Mouse (Mus musculus): ENCODE measurements around the gene Tnfrsf8. TPM values are rescaled to one million over a fixed set of nuclear protein-coding genes. Genes with fewer than 3 reads are reported as not detected.
A peak's percentile ranks its signal among the peaks of the same experiment; 100 is the strongest.
"Not testable (repeated sequence)": the region's sequence is repeated elsewhere in the genome, so short reads cannot be mapped to it uniquely, and the experiment has no call there.

Tnfrsf8 gene
- under 1 TPM in 1 of 2 experiments, not detected in 1; 0.11 TPM for total RNA-seq (2021)

DNA sequence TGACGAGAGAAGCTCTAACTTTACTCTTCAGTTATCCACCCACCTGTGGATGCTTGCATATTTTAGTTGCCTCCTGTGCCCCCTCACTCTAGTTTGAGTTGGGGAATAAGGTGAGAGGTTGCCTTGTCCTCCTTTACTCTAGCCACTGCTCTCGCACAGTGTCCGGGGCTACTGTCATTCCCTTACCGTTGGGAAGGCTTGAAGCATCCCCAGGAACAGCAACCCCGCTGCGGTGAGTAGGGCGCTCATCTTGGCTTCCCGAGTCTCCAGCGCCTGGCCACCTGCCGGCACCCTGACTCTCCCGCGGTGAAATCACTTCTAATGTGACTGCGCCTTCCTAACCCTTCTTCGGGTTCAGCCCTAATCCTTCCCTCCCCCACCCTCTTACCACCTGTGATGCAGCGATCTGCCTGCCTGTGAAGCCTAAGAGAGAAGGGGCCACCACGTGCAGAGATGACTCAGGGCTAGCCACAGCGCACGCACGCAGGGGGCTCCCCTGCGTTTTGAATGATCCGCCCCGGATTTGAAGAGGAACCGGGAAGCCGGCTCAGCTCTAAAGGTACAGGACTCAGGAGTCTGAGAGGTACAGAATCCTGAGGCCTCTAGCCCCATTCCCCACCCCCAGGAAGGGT is at the start of gene Tnfrsf8:
Tnfrsf8 (minus strand) TSS at position 329 of the 632 bp plus-strand sequence.
- intact Hi-C loops (cut with DNase I): no loop called here
- DNase-seq: no peak

DNA sequence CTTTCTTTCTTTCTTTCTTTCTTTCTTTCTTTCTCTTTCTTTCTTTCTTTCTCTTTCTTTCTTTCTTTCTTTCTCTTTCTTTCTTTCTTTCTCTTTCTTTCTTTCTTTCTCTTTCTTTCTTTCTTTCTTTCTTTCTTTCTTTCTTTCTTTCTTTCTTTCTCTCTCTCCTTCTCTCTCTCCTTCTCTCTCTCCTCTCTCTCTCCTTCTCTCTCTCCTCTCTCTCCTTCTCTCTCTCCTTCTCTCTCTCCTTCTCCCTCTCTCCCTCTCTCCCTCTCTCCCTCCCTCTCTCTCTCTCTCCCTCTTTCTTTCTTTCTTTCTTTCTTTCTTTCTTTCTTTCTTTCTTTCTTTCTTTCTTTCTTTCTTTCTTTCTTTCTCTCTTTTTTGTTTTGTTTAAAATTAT is 46.7 kb upstream of the Tnfrsf8 start:
- intact Hi-C loops (cut with DNase I); DNase-seq: not testable (repeated sequence)

DNA sequence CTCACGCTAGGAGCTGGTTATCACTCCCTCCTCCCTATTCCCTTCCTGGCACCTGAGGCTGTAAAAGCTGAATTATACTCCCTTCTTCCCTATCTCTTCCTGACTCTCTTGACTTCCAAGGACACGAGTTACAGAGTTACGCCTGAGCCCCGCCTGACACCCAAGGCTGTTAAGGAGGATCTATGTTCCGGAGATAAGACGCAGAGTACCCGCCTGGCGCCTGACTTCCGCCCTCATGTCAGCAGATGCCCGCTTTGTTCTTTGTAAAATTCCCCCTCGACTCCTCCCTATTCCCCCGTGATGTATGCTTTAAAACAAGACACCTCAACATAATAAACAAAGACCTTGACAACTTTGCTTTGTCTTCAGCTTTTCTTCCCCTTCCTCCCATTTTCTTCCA is 46.1 kb upstream of the Tnfrsf8 start:
- intact Hi-C loops (cut with DNase I): no loop called here
- no peak for DNase-seq

DNA sequence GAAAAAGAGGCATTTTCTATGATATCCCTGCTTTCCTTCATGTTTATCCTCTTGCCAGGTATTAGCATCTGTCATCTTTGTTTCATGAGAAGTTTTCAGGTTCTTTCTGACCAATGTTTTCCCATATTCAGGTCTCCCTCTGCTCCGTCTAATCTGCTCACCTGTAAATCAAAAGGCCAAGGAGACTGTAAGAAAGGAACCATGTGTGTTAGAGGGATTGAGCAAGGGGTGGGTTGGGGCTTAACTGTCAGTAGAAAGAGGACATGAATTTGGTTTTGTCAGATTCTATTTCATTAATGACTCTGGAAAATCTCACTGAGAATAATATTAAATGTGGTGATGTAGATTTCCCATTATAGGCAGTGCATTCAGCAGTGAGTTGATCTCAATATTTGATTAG is 45.6 kb upstream of the Tnfrsf8 start:
- no peak for DNase-seq
- intact Hi-C loops (cut with DNase I): no loop called here

DNA sequence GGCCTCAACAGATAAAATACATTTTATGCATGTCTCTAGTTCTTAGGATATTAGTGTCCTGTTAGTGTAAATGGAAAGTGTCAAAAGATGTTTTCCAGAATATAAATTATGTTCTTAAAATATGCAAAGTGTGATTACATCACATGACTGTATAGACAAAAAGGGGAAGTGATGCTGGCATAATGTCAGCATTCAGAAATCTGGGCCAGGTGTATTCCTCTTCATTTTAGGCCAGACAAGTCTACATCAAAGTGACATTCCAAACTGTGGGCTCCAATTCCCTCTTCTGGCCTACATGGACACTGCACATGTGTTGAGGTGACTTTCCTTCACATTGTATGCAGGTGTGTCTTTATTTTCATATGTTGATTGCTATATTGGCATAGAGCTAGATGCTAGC is 41.3 kb upstream of the Tnfrsf8 start:
- no peak for DNase-seq
- intact Hi-C loops (cut with DNase I): no loop called here

DNA sequence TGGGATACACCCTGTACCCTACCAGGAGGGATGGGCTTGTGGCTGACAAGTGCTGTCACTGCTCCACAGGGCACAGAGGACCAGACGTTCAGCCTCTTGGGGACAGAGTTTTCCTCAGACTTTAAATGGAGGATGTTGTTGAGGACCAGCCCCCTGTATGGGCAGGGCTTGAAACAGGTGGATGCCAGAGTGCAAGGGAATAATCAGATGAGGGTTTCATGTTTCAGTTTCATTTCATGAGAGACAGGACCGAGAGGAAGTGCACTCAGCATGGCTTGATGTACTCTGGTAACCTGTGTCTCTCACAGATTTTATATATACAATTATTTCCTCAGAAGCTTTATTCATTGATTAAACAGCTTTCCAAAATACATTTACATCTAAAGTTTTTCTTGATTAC is 38.9 kb upstream of the Tnfrsf8 start:
- intact Hi-C loops (cut with DNase I): no loop called here
- no peak for DNase-seq

DNA sequence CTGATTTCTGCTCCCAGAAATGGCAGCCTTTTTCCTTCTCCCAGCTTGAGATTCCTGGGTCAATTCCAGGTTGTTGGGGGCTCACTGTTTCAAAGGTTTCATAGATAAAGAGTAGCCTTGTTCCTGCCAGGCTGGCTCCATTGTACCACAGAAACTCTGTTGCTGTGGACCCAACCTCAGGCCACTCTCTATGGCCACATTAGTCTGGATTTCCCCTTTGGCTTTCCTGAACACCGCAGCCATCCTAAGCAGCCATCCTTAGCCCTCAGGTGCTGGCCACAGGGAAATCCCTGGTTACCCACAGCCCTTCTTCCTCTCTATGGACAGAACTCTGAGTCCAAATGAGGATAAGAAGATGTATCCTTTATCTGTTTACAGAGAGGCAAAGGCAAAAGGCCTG is 30.0 kb upstream of the Tnfrsf8 start:
- intact Hi-C loops (cut with DNase I): no loop called here
- no peak for DNase-seq

DNA sequence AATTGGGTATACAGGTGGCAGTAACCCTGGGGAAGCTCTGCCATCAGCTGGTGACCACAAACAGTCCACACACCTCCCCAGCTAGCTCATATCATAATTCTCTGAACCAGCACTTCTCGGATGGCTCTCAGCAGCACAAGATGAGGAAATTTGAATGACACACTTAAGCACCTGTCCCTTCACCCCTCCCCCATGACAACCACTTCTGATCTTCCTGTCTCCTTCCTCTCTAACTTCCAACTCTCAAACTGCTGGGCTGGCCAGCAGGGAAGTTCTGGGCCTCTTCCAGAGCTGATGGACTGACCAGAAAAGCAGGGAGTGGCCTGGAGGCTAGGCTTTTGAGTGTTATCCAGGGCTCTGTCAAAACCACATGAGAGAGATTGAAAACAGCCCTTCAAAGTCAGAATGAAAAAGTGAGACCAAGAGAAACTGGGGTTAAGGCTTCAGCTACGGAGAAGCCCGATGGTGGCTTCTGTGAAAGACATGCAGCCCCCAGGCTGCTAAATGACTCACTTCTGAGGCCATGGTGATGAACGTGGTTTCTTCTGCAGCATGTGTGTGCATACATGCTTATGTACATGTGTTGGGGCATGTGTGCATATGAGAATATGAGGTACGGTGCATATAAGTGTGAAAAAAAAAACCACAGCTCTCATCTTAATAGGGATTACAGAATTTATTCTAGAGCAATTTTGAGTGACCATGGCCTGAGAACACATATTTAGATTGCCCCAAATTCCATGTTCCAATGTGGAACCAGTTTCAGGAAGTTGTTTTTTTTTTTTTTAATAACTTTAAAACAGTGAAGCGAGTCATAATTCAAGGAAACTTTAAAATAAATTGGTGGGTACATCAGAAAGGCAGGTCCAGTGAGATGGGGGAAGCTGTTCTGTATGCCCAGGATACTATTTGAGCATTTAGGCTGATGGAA is 27.2 kb upstream of the Tnfrsf8 start:
- intact Hi-C loops (cut with DNase I): no loop called here
- DNase-seq: no peak

DNA sequence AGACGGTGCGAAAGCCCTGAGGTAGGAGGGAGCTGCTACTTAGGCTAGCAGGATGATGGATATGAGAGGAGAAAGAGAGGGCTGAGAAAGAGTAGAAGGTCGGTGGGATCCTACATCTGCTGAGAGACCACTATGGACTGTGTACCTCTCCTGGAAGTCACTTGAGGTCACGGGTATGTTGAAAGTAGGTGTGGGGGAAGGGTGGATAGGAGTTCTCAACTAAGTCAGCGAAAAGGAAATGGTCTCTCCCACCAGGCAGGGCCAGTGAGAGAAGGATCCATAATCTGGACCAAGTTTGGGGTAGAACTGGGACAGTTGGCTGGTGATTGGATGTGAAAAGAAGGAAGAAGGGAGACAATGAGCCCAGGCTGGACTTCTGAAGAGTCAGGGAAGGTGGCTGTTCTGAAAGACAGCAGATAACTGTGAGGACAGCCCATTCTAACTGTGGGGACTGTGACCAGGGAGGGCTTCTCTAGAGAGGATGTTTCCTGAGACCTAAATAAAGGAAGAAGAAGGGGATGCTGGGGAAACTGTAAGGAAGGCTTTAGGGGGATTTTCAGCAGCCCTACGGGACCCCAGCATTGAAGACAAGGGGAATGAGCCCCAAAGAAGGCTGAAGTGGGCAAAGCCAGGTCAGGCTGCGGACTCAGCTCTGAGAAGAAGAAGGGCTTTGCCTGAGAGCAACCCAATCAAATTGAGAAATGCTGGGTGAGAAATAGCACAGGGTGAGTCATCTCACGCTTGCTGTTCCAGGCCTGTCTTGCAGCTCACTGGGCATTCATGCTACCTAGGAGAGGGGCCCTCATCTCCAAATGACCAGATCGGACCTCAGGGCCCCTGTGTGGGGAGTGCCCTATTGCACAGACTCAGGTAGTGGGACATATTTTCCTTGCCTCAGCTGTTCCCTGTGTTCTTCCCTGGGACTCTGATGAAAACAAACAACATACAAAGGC is 23.2 kb upstream of the Tnfrsf8 start:
- intact Hi-C loops (cut with DNase I): no loop called here
- no peak for DNase-seq

DNA sequence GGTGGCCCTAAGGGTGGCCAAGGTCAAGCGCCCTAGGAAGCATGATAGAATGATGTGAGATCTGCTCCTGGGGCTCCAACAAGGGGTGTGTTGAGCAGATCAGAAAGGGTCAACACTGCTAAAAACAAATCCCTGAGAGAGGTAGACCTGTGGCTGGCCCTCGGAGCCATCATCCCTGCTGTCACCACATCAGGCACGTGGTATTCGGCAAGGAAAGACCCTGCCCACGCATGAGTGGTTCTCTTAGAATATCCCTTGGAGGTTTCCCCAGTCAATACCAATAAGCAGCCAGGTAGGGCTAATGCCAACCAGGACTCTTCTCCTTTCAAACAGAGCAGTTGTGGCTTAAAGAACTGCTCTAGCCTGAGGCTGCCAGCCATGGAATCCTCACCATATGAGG is 21.6 kb upstream of the Tnfrsf8 start:
- intact Hi-C loops (cut with DNase I): no loop called here
- no peak for DNase-seq

DNA sequence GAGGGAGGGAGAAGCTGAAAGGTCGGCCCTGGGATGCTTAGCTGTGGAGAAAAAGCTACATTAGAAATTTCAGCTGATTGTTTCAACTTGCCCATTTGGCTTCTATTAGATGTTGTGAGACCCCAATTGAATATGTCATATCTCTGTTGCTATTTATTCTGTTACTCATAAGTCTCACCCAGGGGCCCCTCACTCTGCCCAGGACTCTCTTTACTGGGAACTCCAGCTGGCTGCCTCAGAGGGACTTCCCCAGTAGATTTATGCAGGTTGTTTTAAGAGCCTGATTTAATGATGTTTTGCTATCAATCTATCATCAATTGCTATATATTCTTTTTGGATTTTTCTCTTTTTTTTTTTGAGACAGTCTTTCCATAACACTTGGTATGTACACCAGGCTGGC is 21.1 kb upstream of the Tnfrsf8 start:
- intact Hi-C loops (cut with DNase I): no loop called here
- no peak for DNase-seq

DNA sequence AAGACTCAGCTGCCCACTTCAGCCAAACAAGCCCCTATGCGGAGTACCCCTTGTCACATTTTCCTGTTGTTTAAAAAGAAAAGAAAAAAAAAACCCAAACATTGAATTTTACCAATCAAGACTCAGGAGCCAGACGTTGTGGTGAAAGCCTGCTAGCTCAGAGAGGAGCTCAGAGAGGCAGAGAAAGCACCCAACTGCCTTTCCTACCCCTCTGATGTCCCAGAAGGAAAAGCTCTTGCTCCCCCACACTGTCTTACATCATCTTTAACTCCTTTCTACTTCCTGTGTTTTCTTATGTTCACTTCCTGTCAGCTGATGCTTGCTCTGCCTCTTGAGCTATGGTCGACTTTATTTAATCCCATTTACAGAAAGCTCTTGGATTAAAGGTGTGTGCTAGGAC is 8.7 kb upstream of the Tnfrsf8 start:
- DNase-seq: no peak

DNA sequence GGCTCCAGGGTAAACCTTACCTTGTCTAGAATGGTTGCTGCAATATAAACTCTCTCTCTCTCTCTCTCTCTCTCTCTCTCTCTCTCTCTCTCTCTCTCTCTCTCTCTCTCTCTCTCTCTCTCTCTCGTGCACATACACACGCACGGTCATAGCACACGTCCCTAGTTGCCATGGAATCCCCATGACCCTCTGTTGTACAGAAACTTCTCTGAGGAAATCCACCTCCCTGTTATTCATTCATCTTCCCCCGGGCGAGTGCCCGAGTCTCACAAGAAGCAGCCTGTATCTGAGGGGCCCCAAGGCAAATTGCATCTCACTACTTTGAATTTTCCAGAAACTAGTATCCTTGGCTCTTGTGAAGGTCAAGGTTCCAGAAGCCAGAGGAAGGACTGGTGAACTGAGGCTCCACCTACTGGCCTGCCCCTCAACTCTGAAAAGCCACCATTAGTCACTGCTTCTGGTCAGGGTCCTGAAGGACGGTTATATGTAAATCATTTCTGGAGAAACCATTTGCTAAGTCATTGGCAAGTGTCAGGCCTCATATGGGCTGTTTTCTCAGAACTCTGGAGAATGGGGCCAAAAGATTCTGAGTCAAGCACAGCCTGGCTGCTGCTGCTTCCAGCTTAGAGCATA is 8.1 kb upstream of the Tnfrsf8 start:
- intact Hi-C loops (cut with DNase I): no loop called here
- DNase-seq: no peak

More for the DNA sequence above, 8.7 kb upstream of the Tnfrsf8 start:
- intact Hi-C loops (cut with DNase I): no loop called here

DNA sequence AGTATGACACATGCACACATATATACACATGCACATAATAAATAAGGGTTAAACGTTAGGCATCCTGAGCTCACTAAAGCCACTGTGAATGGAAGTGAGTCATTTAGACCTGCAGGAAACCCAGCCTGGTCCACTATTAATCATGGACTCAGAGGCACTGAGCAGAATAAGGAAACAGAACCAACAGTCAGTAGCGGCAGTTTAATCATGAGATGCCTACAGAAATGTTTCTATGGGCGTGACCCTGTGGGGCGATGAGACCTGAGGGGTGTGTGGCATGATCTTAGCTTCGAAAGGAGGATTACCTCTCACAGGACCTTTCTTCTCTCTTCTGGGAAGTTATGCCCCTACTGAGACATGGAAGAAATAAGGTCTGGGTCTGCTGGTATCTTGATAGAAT is 7.2 kb upstream of the Tnfrsf8 start:
- DNase-seq: no peak
- intact Hi-C loops (cut with DNase I): no loop called here

DNA sequence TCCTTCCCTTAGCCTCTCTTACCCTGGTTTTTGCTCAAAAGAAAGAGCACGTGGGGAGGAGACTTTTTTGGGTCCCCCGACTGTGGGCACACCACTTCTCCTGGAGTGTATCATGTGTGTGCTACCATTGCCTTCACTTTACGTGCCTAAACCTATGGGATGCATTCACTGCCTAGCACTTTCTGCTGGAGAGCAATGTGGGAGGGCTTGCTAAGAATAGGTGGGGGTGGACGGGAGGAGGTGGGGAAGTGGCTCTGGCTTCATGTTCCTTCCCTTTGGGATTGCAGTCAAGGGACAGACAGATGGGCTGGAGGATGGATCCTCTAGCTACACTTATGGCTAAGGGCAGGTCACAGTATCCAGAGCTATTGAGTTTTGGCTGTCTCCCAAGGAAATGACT is 5.7 kb upstream of the Tnfrsf8 start:
- no peak for DNase-seq
- intact Hi-C loops (cut with DNase I): no loop called here

DNA sequence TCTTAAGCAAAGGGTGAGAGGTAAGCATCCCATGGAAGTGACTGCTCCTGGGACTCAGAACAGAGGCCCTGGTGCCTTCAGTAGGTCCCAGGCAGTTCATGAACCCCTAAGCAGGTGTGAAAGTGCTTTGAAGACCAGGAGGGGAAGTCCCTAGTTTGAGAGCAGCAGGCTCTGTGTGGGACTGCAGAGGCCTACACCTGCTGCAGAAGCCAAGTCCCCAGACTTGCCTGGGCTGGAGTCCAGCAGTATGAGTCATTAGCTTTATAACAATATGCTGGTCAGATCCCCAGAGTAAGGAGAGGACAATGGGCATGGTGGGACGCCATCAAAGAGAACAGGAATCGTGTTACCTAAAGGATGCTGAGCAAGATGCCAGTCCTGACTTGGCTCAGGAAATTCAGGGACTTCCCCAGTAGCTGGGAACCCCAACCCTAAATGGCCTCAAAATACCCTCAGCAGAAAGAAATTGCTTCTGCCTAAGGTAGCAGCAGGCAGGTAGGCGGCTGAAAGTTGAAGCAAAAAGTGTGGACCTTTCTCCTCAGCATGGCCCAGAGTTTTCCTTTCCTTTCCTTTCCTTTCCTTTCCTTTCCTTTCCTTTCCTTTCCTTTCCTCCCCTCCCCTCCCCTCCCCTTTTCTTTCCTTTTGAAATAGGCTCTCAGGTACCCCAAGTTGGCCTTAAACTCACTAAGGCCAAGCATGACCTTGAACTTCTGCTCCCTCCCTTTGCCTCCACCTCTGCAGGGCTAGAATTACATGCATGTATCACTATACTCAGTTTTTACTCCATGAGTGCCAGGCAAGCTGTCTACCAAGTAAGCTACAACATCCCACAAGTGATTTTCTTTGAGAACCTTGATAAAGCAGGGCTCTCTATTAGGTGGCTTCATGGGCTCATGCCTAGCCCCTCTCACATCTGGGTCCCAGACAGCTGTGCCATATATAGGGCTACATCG is 4.6 kb upstream of the Tnfrsf8 start:
- DNase-seq: peak; percentile 37 to 39
- intact Hi-C loops (cut with DNase I): no loop called here

DNA sequence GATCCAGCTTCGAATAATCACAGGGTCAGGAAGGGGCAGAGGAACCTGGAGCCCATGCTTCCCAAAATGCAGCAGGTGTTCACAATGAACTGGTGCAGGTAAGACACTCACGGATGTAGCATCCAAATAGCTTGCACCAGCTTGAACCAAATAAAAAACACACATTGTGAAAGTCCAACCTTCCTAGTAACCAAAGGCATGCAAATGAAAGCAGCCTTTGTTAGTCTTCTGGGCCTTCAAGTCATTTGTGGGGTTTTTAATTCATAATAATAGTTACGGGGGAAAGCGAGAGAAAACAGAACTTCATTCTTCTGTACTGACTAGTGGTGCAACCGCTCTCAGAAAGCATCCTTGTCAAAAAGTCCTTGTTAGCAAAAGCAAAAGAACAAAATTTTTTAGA is 1.7 kb upstream of the Tnfrsf8 start:
- no peak for DNase-seq
- intact Hi-C loops (cut with DNase I): no loop called here

DNA sequence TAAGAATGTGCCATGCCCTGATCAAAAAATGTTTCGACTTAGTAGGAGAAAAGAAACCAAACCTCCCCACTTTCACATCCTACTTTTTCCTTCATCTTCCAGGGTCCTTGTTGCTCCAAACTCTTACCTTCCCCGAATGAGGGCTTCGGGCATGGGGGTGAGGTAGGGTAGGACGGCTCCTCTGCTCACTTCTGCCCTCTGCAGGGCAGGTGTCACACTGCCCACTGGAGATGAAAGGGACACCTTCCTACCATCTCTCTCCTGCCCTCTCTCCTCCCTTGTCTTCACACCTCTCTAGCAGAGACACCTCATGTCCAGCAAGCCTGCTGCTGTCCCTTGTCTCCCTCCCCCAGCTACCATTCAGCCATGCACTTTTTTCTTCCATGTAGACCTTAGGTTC is 998 bp downstream of the Tnfrsf8 start:
- intact Hi-C loops (cut with DNase I): no loop called here
- DNase-seq: no peak

DNA sequence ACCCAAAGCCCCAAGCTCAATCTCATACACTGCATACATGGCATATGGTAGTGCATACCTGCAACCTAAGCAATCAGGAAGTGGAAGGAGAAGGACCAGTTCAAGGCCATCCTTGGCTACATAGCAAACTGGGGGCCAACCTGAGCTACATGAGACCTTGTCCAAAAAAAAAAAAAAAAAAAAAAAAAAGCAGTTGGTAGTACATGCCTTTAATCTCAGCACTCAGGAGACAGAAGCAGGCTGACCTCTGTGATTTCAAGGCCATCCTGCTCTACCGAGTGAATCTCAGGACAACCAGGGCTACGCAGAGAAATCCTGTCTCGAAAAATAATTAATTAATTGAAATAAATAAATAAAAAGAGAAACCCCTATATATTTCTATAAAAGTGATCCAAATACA is 1.7 kb downstream of the Tnfrsf8 start:
- intact Hi-C loops (cut with DNase I): no loop called here
- DNase-seq: no peak

Data from heart, postnatal 36 days (tissue).